Comparison of ENCODE assay signal across 13 mouse cellular contexts in the genomic region with DNA sequence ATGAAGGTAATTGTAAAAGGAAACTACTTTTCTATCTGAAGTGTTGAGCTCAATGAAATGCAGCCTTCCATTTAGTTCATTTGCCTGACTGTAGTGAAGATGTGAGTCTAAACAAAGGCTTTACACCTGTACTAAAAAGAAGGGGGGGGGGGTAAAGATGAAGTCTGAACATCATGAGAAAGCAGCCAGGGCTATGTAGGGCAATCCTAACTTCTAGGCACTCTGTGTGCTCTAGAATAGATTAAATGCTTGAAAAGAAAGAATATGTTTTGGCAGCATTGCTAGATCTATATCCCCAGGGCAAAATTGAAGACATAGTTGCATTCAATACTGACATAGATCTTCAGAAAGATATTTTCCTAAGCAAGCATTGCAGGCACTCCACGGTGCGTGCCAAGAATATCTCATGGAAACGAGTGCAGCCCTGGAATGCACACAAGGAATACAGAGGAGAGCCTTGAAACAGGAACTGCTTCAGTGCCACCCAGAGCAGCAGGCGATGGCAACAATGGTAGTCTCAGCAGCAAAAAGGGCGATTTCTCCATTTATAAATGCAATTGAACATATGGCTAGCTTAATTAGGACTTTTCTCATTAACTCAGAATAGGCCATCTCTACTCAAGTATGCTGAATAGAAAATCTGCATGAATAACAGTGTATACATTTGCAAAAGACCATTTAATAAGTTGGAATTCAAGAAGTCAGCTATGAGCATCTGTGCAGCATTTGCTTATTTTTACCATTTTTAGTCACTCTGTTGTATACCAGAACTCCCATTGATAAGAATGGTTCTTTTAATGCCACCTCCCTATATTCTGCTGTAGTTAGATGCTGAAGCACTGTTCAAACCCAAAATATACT.
DNase-seq lines count a peak whose midpoint lies in the region; ATAC-seq and TF ChIP-seq lines count a peak whose summit lies in the region.
"Had no signal": no experiment of that assay in that cellular context is flagged by ENCODE, and none has a peak within 500 bp of the region (broad histone marks: within the 10 kb centered on the region; RNA-seq: fewer than 3 reads in every experiment).

No protein-coding gene starts in this region.

- no peaks in the 10 kb centered on the region for H3K4me1 ChIP-seq in forebrain, embryonic 12.5 days
- no peaks in the 10 kb centered on the region for H3K4me1 ChIP-seq in forebrain, embryonic 11.5 days (replicated peaks; ENCODE audit: control insufficient read depth, insufficient read depth, low read length)
- no peaks in the 10 kb centered on the region for H3K4me1 ChIP-seq in limb, embryonic 14.5 days (ENCODE audit: control insufficient read depth, insufficient read depth, low read length)
- H3K4me1 ChIP-seq in limb, embryonic 10.5 days = no peaks in the 10 kb centered on the region
- H3K4me1 ChIP-seq in forebrain, embryonic 16.5 days (replicated peaks; ENCODE audit: control insufficient read depth, insufficient read depth, low read length) = peaks cover 5% of the 10 kb centered on the region; the same call in 1 of the 2 replicates

- no peak overlapping the region for H3K4me3 ChIP-seq in forebrain, embryonic 12.5 days (replicated peaks)
- no peak overlapping the region for H3K4me3 ChIP-seq in forebrain, embryonic 11.5 days (ENCODE audit: low read depth, low read length)
- H3K4me3 ChIP-seq in limb, embryonic 14.5 days (replicated peaks; ENCODE audit: low read length) = no peak overlapping the region
- no peak overlapping the region for H3K4me3 ChIP-seq in limb, embryonic 10.5 days
- no peak overlapping the region for H3K4me3 ChIP-seq in forebrain, embryonic 16.5 days (replicated peaks; ENCODE audit: low read length)
- H3K4me3 ChIP-seq: erythroblast, embryonic 14.5 days had no signal

- no peaks in the 10 kb centered on the region for H3K36me3 ChIP-seq in forebrain, embryonic 12.5 days (replicated peaks)
- no peaks in the 10 kb centered on the region for H3K36me3 ChIP-seq in forebrain, embryonic 11.5 days (ENCODE audit: control insufficient read depth, insufficient read depth, low read length)
- no peaks in the 10 kb centered on the region for H3K36me3 ChIP-seq in limb, embryonic 14.5 days (ENCODE audit: control insufficient read depth, insufficient read depth, low read length)
- no peaks in the 10 kb centered on the region for H3K36me3 ChIP-seq in limb, embryonic 10.5 days
- no peaks in the 10 kb centered on the region for H3K36me3 ChIP-seq in forebrain, embryonic 16.5 days (ENCODE audit: control insufficient read depth, insufficient read depth)

- no peak overlapping the region for H3K27ac ChIP-seq in forebrain, embryonic 12.5 days
- H3K27ac ChIP-seq in forebrain, embryonic 11.5 days (ENCODE audit: low read depth, low read length) = no peak overlapping the region
- no peak overlapping the region for H3K27ac ChIP-seq in limb, embryonic 14.5 days (replicated peaks; ENCODE audit: low read depth, low read length)
- H3K27ac ChIP-seq in limb, embryonic 10.5 days = no peak overlapping the region
- peak overlapping the region; percentile 48 for H3K27ac ChIP-seq in forebrain, embryonic 16.5 days (ENCODE audit: low read length)

- DNase-seq in forebrain, embryonic 11.5 days (ENCODE audit: low spot score) = no peak
- DNase-seq in limb, embryonic 14.5 days (ENCODE audit: low spot score) = peak; percentile 3
- no peak for DNase-seq in limb, embryonic 10.5 days (ENCODE audit: low spot score)
- peak; percentile 5 for DNase-seq in right cerebral cortex, postnatal 25 days
- DNase-seq in B cell, adult 2 months = no peak
- DNase-seq: gastrocnemius, postnatal 14 days; heart, postnatal 4 days; kidney, adult 9 months; thymus, postnatal 25 days had no signal

- H3K9ac ChIP-seq in forebrain, embryonic 12.5 days = no peak overlapping the region
- no peak overlapping the region for H3K9ac ChIP-seq in forebrain, embryonic 11.5 days (ENCODE audit: low read length)
- H3K9ac ChIP-seq in limb, embryonic 14.5 days (ENCODE audit: low read depth, low read length, severe bottlenecking) = no peak overlapping the region
- no peak overlapping the region for H3K9ac ChIP-seq in forebrain, embryonic 16.5 days (replicated peaks; ENCODE audit: low read depth, low read length)

- H3K4me2 ChIP-seq in forebrain, embryonic 12.5 days = no peak overlapping the region
- H3K4me2 ChIP-seq in forebrain, embryonic 11.5 days (ENCODE audit: low read depth, low read length, severe bottlenecking) = no peak overlapping the region
- H3K4me2 ChIP-seq in limb, embryonic 14.5 days (replicated peaks; ENCODE audit: low read depth, low read length, severe bottlenecking) = no peak overlapping the region
- no peak overlapping the region for H3K4me2 ChIP-seq in forebrain, embryonic 16.5 days (ENCODE audit: low read length)
- H3K4me2 ChIP-seq: heart, embryonic 11.5 days had no signal

- 77% methylated on average over 5 of the region's 5 CpGs for WGBS in forebrain, embryonic 12.5 days
- 73% methylated on average over 5 of the region's 5 CpGs for WGBS in forebrain, embryonic 11.5 days
- WGBS in limb, embryonic 14.5 days = 68% methylated on average over 5 of the region's 5 CpGs
- WGBS in limb, embryonic 10.5 days = 86% methylated on average over 5 of the region's 5 CpGs
- WGBS in forebrain, embryonic 16.5 days = 24% methylated on average over 5 of the region's 5 CpGs

- H3K27me3 ChIP-seq in forebrain, embryonic 12.5 days = no peaks in the 10 kb centered on the region
- H3K27me3 ChIP-seq in forebrain, embryonic 11.5 days (ENCODE audit: control insufficient read depth, insufficient read depth, low read length) = no peaks in the 10 kb centered on the region
- no peaks in the 10 kb centered on the region for H3K27me3 ChIP-seq in limb, embryonic 14.5 days (ENCODE audit: control insufficient read depth, insufficient read depth, low read length)
- H3K27me3 ChIP-seq in limb, embryonic 10.5 days (ENCODE audit: low read depth, poor library complexity, severe bottlenecking) = no peaks in the 10 kb centered on the region
- H3K27me3 ChIP-seq in forebrain, embryonic 16.5 days (replicated peaks; ENCODE audit: control insufficient read depth, insufficient read depth, low read length) = no peaks in the 10 kb centered on the region

- H3K9me3 ChIP-seq in forebrain, embryonic 12.5 days = no peaks in the 10 kb centered on the region
- H3K9me3 ChIP-seq in forebrain, embryonic 11.5 days (ENCODE audit: control insufficient read depth, low read length) = no peaks in the 10 kb centered on the region
- H3K9me3 ChIP-seq in limb, embryonic 14.5 days (ENCODE audit: control insufficient read depth, low read length) = no peaks in the 10 kb centered on the region
- no peaks in the 10 kb centered on the region for H3K9me3 ChIP-seq in limb, embryonic 10.5 days (replicated peaks)
- no peaks in the 10 kb centered on the region for H3K9me3 ChIP-seq in forebrain, embryonic 16.5 days (ENCODE audit: control insufficient read depth, low read length)

- ATAC-seq in forebrain, embryonic 12.5 days (ENCODE audit: low FRiP score) = peak; percentile 64; the same call in 1 of the 2 replicates
- no peak for ATAC-seq in forebrain, embryonic 11.5 days (replicated peaks; ENCODE audit: low FRiP score)
- no peak for ATAC-seq in limb, embryonic 14.5 days (ENCODE audit: low FRiP score, low read depth)
- peak; percentile 95 for ATAC-seq in forebrain, embryonic 16.5 days

- no peak for TF ChIP-seq POLR2A in limb, embryonic 14.5 days (IDR thresholded peaks at IDR 0.05; ENCODE audit: borderline replicate concordance, extremely low read depth, insufficient read depth, insufficient read length)

Comparison
In these comparisons a context has a peak if more than half of its experiments do, and no peak if none do; other contexts are left out.
1. ATAC-seq: peak in forebrain, embryonic 12.5 days (single experiment) and forebrain, embryonic 16.5 days (single experiment); none in forebrain, embryonic 11.5 days (single experiment) and limb, embryonic 14.5 days (single experiment).
2. DNase-seq: peak in limb, embryonic 14.5 days (single experiment) and right cerebral cortex, postnatal 25 days (single experiment); none in forebrain, embryonic 11.5 days (single experiment), limb, embryonic 10.5 days (single experiment) and B cell, adult 2 months (0 of 2).